Mouse (Mus musculus) MEL (cell line): ENCODE results near the gene Alg2. TPM values are rescaled to one million over a fixed set of nuclear protein-coding genes. Genes with fewer than 3 reads are reported as not detected.

Experiments
- DNase-seq: peaks from one replicate; pipeline ENCODE4 v3.0.0; 2011; ENCODE audit warnings: low read depth, low spot score
- H3K27ac ChIP-seq: 2 replicates; pipeline ENCODE4 v1.5.1; 2012; ENCODE audit warnings: low read depth, mild to moderate bottlenecking, control low read depth, low read length, moderate library complexity; ENCODE audit not compliant: control insufficient read depth
- H3K27me3 ChIP-seq, 2 experiments: fragments of 150-350 bp in 1 of 2; sonication (generic) in 1 of 2; 2 replicates each; pipeline ENCODE4 v1.6.1; 2012; ENCODE audit warnings: low read length in 2 of 2, mild to moderate bottlenecking in 2 of 2, improper control_type of control experiment in 1 of 2, moderate library complexity in 1 of 2; ENCODE audit not compliant: insufficient read depth in 2 of 2, control insufficient read depth in 1 of 2
- H3K36me3 ChIP-seq, 2 experiments: 2 replicates each; pipeline ENCODE4 v1.6.1; 2012 to 2014; ENCODE audit warnings: low read length in 2 of 2, improper control_type of control experiment in 1 of 2, inconsistent platforms in 1 of 2, mild to moderate bottlenecking in 1 of 2; ENCODE audit not compliant: insufficient read depth in 2 of 2, control insufficient read depth in 1 of 2
- H3K4me1 ChIP-seq, 2 experiments: fragments of 150-350 bp in 1 of 2; sonication (generic) in 1 of 2; 2 replicates each; pipeline ENCODE4 v1.6.1; 2012; ENCODE audit warnings: low read length in 2 of 2, improper control_type of control experiment in 1 of 2, mild to moderate bottlenecking in 1 of 2; ENCODE audit not compliant: insufficient read depth in 2 of 2, control insufficient read depth in 1 of 2
- H3K4me3 ChIP-seq, 2 experiments: fragments of 150-350 bp in 1 of 2; sonication (generic) in 1 of 2; 2 replicates each; pipeline ENCODE4 v1.5.1; 2012; ENCODE audit warnings: low read depth in 2 of 2, low read length in 2 of 2, mild to moderate bottlenecking in 2 of 2, moderate library complexity in 2 of 2, control low read depth in 1 of 2, improper control_type of control experiment in 1 of 2; ENCODE audit not compliant: control insufficient read depth in 1 of 2, insufficient read depth in 1 of 2
- H3K79me2 ChIP-seq: 2 replicates; pipeline ENCODE4 v1.6.1; 2012; ENCODE audit warnings: mild to moderate bottlenecking, low read length, moderate library complexity; ENCODE audit not compliant: control insufficient read depth, poor library complexity, insufficient read depth
- H3K9ac ChIP-seq: 2 replicates; pipeline ENCODE4 v1.6.1; 2012; ENCODE audit warnings: low read depth, mild to moderate bottlenecking, control low read depth, low read length, moderate library complexity; ENCODE audit not compliant: control insufficient read depth, poor library complexity, severe bottlenecking
- H3K9me3 ChIP-seq: fragments of 150-350 bp; sonication (generic); replicated peaks from 2 replicates; pipeline ENCODE4 v1.6.1; 2012; ENCODE audit warnings: mild to moderate bottlenecking, low read length, improper control_type of control experiment, moderate library complexity; ENCODE audit not compliant: insufficient read depth
- CHD2 ChIP-seq: IDR thresholded peaks from 2 replicates; pipeline ENCODE4 v1.6.1; 2011; ENCODE audit warnings: low read length, improper control_type of control experiment
- CTCF ChIP-seq, 3 experiments: IDR thresholded peaks in 2 of 3; conservative IDR thresholded peaks in 1 of 3; 2 replicates each; pipeline ENCODE4 v1.5.1; 2011 to 2012; ENCODE audit warnings: low read length in 3 of 3, low read depth in 2 of 3, mild to moderate bottlenecking in 2 of 3, improper control_type of control experiment in 1 of 3, inconsistent platforms in 1 of 3, mixed read lengths in 1 of 3, moderate library complexity in 1 of 3; ENCODE audit not compliant: control insufficient read depth in 1 of 3, insufficient read depth in 1 of 3, poor library complexity in 1 of 3, severe bottlenecking in 1 of 3
- EP300 ChIP-seq, 2 experiments: IDR thresholded peaks; 2 replicates each; pipeline ENCODE4 v1.6.1; 2011; ENCODE audit warnings: improper control_type of control experiment in 2 of 2, low read length in 2 of 2, low read depth in 1 of 2, mild to moderate bottlenecking in 1 of 2
- ETS1 ChIP-seq: IDR thresholded peaks from 2 replicates; pipeline ENCODE4 v1.6.1; 2012; ENCODE audit warnings: low read depth, mild to moderate bottlenecking, inconsistent platforms, low read length, improper control_type of control experiment, moderate library complexity
- GABPA ChIP-seq: IDR thresholded peaks from 2 replicates; pipeline ENCODE4 v1.6.1; 2012; ENCODE audit warnings: low read depth, mild to moderate bottlenecking, inconsistent platforms, low read length, improper control_type of control experiment, moderate library complexity
- MAX ChIP-seq: IDR thresholded peaks from 2 replicates; pipeline ENCODE4 v1.6.1; 2011; ENCODE audit warnings: low read length, improper control_type of control experiment
- MYC ChIP-seq: IDR thresholded peaks from 2 replicates; pipeline ENCODE4 v1.6.1; 2011; ENCODE audit warnings: low read depth, mild to moderate bottlenecking, low read length, improper control_type of control experiment, moderate library complexity
- NRF1 ChIP-seq: IDR thresholded peaks from 2 replicates; pipeline ENCODE4 v1.6.1; 2014; ENCODE audit warnings: low read depth, mild to moderate bottlenecking, inconsistent platforms, low read length, improper control_type of control experiment, moderate library complexity; ENCODE audit not compliant: poor library complexity, insufficient read depth, severe bottlenecking
- POLR2A ChIP-seq, 2 experiments: IDR thresholded peaks; 2 replicates each; pipeline ENCODE4 v1.6.1; 2011 to 2012; ENCODE audit warnings: low read length in 2 of 2, mild to moderate bottlenecking in 2 of 2, control low read depth in 1 of 2, improper control_type of control experiment in 1 of 2, low read depth in 1 of 2, moderate library complexity in 1 of 2; ENCODE audit not compliant: control insufficient read depth in 1 of 2, insufficient read depth in 1 of 2, poor library complexity in 1 of 2
- POLR2AphosphoS5 ChIP-seq: IDR thresholded peaks from 2 replicates; pipeline ENCODE4 v1.6.1; 2012; ENCODE audit warnings: low read depth, borderline replicate concordance, mild to moderate bottlenecking, inconsistent platforms, low read length, moderate library complexity, mixed read lengths
- RCOR1 ChIP-seq: IDR thresholded peaks from 2 replicates; pipeline ENCODE4 v1.6.1; 2012; ENCODE audit warnings: low read depth, mild to moderate bottlenecking, inconsistent platforms, low read length, improper control_type of control experiment
- SIN3A ChIP-seq: IDR thresholded peaks from 2 replicates; pipeline ENCODE4 v1.6.1; 2012; ENCODE audit warnings: low read length, improper control_type of control experiment, inconsistent platforms
- SMC3 ChIP-seq: IDR thresholded peaks from 2 replicates; pipeline ENCODE4 v1.6.1; 2011; ENCODE audit warnings: low read depth, low read length, improper control_type of control experiment
- TAL1 ChIP-seq: IDR thresholded peaks from 2 replicates; pipeline ENCODE4 v1.6.1; 2012; ENCODE audit warnings: mild to moderate bottlenecking, inconsistent platforms, low read length, moderate library complexity, mixed read lengths
- TBP ChIP-seq: IDR thresholded peaks from 2 replicates; pipeline ENCODE4 v1.8.0; 2011; ENCODE audit warnings: low read depth, low read length, improper control_type of control experiment
- UBTF ChIP-seq: IDR thresholded peaks from 2 replicates; pipeline ENCODE4 v1.6.1; 2012; ENCODE audit warnings: low read depth, mild to moderate bottlenecking, inconsistent platforms, low read length, improper control_type of control experiment, moderate library complexity, borderline replicate concordance; ENCODE audit not compliant: insufficient read depth
- USF1 ChIP-seq: IDR thresholded peaks from 2 replicates; pipeline ENCODE4 v1.6.1; 2014; ENCODE audit warnings: low read depth, mild to moderate bottlenecking, inconsistent platforms, low read length, improper control_type of control experiment, moderate library complexity
- ZC3H11A ChIP-seq: IDR thresholded peaks from 2 replicates; pipeline ENCODE4 v1.6.1; 2012; ENCODE audit warnings: low read depth, mild to moderate bottlenecking, inconsistent platforms, low read length, improper control_type of control experiment
- ZMIZ1 ChIP-seq: IDR thresholded peaks from 2 replicates; pipeline ENCODE4 v1.6.1; 2012; ENCODE audit warnings: low read depth, mild to moderate bottlenecking, inconsistent platforms, low read length, improper control_type of control experiment, moderate library complexity
- ZNF384 ChIP-seq: IDR thresholded peaks from 2 replicates; pipeline ENCODE4 v1.6.1; 2012; ENCODE audit warnings: low read depth, mild to moderate bottlenecking, inconsistent platforms, low read length, improper control_type of control experiment
- polyA plus RNA-seq, 2 experiments: library from polyadenylated mRNA; stranded (reverse) in 1 of 2; unstranded in 1 of 2; fragments of >175 nt in 1 of 2; fragments of >200 nt in 1 of 2; gene quantifications; 2 replicates each; pipeline versions ENCODE4 v1.2.1 to v1.2.4; 2012; ENCODE audit warnings: low replicate concordance in 2 of 2, low read depth in 1 of 2; ENCODE audit not compliant: insufficient read length in 2 of 2, insufficient read depth in 1 of 2, missing spikeins in 1 of 2
- total RNA-seq: library from RNA; depleted of rRNA; stranded (reverse); fragments of 300-350 nt; gene quantifications from 2 replicates; pipeline ENCODE4 v1.2.3, GENCODE M21; 2012

Alg2 gene
- total and polyA plus RNA-seq, 3 experiments, result 11.6 to 48.1 (median 31.3) TPM

DNA sequence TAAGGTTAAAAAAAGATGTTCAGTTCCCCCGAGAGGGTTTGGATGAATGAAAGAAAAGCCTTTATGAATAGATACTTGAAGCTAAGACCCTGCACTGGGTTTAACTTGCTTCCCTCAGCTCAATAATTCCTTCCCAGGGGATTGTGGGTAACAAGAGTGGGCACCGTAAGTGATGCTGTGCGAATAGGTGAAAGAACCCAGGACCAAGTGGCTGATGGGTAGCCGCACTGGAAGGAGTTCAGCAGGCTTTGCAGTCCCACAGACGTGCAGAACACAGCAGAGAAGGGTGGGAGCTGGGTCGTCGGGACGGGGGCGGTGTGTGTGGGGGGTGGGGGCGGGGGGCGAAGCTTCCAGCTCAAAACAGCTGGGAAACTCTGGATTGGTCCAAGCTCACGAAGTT lies 39.0 kb downstream of the Alg2 start:
- Histone ChIP-seq H3K9ac (no peak overlapping the region), H3K27me3 (no peaks in the 10 kb centered on the region), H3K36me3 (no peaks in the 10 kb centered on the region), H3K27ac (no peak overlapping the region), H3K79me2 (no peaks in the 10 kb centered on the region), H3K4me1 (0 out of 4 replicates have a peak, but pooled peaks cover 0 to 3% of the 10 kb centered on the region in 2 experiments), H3K9me3 (no peaks in the 10 kb centered on the region), H3K4me3 (no peak overlapping the region)
- TF ChIP-seq MYC, result no peak
- TF ChIP-seq ZMIZ1, result no peak
- no peak for TF ChIP-seq CHD2
- no peak for TF ChIP-seq RCOR1
- TF ChIP-seq TAL1, result no peak
- TF ChIP-seq MAX, result no peak
- no peak for TF ChIP-seq SMC3
- TF ChIP-seq ETS1, result no peak
- no peak for TF ChIP-seq ZC3H11A
- TF ChIP-seq CTCF (IDR thresholded peaks at IDR 0.05 in 2 of 3, conservative IDR thresholded peaks at IDR 0.05 in 1 of 3; ENCODE audit: control insufficient read depth in 1 of 3, insufficient read depth in 1 of 3, low read depth in 2 of 3, low read length in 3 of 3, poor library complexity in 1 of 3, severe bottlenecking in 1 of 3), result no peak
- no peak for TF ChIP-seq POLR2AphosphoS5
- no peak for TF ChIP-seq NRF1
- DNase-seq, result no peak

DNA sequence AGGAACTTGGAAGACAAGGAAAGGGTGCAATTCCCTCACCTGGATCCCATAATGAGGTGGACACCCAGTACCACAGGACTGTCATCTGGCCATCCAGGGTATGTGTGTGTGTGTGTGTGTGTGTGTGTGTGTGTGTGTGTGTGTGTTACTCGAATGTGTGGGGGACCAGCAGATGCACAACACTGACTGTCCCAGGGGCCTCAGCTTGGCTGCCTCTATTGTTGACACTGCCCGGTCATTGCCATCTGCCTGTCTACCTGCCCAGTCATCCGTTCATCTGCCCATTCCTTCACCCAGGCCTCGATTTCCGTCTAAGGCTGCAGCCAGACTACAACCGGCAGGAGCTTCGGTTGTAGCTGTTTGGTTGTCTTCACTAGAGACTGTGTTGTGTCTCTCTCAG lies 41.4 kb downstream of the Alg2 start:
- no peaks in the 10 kb centered on the region for H3K9me3 ChIP-seq
- no peak for DNase-seq
- H3K4me3 ChIP-seq, result no peak overlapping the region
- TF ChIP-seq USF1, result no peak
- TF ChIP-seq TBP, result no peak
- no peak for TF ChIP-seq MYC
- TF ChIP-seq ZC3H11A, result no peak
- no peak for TF ChIP-seq UBTF
- TF ChIP-seq ZNF384, result no peak
- no peak for TF ChIP-seq POLR2A (IDR thresholded peaks at IDR 0.05; ENCODE audit: control insufficient read depth in 1 of 2, insufficient read depth in 1 of 2, low read depth in 1 of 2, low read length in 2 of 2, poor library complexity in 1 of 2)
- TF ChIP-seq EP300 (IDR thresholded peaks at IDR 0.05; ENCODE audit: low read depth in 1 of 2, low read length in 2 of 2), result no peak
- TF ChIP-seq SIN3A, result no peak
- no peak for TF ChIP-seq GABPA
- no peak overlapping the region for H3K27ac ChIP-seq
- no peaks in the 10 kb centered on the region for H3K79me2 ChIP-seq
- no peaks in the 10 kb centered on the region for H3K36me3 ChIP-seq
- H3K27me3 ChIP-seq, result no peaks in the 10 kb centered on the region; a peak in 1 of 4 replicates
- no peak overlapping the region for H3K9ac ChIP-seq
- H3K4me1 ChIP-seq, result no peaks in the 10 kb centered on the region
